Mouse (Mus musculus): ENCODE data around the gene Btbd9. TPM values are rescaled to one million over a fixed set of nuclear protein-coding genes. Genes with fewer than 3 reads are reported as not detected.

The Btbd9 gene
- 10 to 100 TPM; 49.4 to 58.4 TPM for polyA plus RNA-seq (2017; shearing (Covaris generic))

DNA sequence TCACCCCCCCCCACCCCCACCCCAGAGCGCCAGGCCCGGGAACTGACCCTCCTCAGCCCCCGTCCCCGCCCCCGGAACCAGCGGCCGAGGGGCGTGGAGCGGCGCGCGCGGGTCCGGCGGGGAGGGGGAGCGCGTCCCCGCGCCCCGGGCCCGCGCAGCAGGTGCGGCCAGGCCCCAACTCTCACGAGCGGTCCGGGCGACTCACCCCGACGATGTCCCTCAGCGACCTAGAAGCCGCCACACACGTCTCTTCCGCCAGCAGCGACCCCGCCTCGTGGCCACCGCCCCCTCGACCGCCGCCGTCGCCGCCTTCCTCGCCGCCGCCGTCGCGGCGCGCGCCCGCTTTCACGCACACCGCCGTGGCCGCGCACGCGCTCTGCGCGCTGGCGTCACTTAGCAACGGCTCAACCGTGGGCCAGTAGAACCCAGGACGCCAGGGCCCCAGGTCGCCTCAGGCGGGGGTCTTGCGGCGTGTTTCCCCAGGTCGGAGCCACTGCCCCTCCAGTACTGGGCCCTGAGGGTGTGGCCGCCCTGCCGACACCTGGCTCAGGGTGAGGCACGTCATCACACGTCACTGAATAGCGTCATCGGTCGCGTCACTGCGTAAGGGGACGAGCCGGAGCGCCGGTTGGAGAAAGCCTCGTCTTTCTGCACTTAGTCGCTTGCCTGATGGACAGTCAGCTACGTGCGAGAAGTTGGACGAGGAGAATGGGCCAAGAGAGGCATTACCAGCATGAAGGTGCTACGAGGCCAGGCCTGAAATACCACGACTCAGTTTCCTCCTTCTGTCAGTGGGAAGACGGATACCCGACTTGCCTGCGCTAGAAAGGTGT, at the start of gene Btbd9:
Btbd9 (minus strand) TSS at position 548 of the 833 bp plus-strand sequence.

DNA sequence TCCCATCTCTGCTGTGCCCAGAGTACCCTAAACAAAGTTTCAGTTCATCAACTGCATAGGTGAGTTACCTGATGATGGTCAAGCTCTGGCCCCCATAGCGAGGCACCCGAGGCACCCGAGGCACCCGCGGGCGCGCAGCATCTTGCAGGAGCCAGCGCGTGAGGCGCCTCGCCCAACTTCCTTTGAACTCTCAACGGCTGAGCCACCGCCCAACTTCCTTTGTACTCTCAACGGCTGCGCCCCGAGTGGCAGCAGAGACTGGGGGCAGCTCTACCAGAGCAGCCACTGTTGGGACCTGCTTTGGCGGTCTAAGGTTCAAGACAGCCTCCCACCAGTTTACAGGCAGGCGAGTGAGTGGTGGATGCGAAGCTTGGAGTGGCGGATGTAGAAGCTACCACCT, 47.8 kb upstream of the Btbd9 start, which contains the start of gene Dnah8:
Dnah8 (plus strand) TSS at position 223 of the 400 bp plus-strand sequence.

Other genes starting within 250 kb of the Btbd9 start
- gene Dnah8, start 47.9 kb upstream of the Btbd9 start, polyA plus RNA-seq (2017; shearing (Covaris generic)): 10 to 100 TPM; 24.3 to 27.6 TPM
- 100 to 1,000 TPM; 102 to 136 TPM for gene Glo1, start 50.4 kb upstream of the Btbd9 start, polyA plus RNA-seq (2017; shearing (Covaris generic))

All from activated CD4-positive, CD25-positive, alpha-beta regulatory T cell (primary cell).